Mouse (Mus musculus): ENCODE measurements at regions not wholly inside any gene's neighbourhood (a gene's known extent, or its start where the extent isn't known, plus 50 kb on each side); places are given as distances from the start of the nearest gene placed in this dataset.

DNA sequence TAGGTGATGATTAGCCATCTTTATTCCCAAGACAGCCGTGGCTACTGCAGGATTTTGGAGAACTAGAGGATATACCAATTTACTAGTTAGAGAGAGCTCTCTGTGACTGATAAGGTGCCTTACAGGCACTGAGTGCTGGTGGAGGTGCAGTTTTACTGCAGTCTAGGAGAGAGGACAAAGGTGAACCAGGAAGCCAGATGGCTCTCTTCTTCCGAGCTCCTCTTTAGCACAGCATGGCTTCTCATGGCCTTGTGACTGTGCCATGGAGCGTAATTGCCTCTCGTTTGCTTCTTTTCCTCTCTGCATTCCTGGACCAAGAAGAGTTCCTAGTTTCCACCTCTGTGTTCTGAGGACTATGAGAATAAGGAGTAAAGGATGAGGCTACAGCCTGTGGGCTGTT lies 100.2 kb upstream of the Gadd45a start:
- Histone ChIP-seq H3K4me1 (replicated peaks; ENCODE audit: control insufficient read depth, insufficient read depth, low read length) (peaks cover 22% of the 10 kb centered on the region), H3K36me3 (ENCODE audit: control insufficient read depth, insufficient read depth) (no peaks in the 10 kb centered on the region), H3K27me3 (replicated peaks; ENCODE audit: control insufficient read depth, insufficient read depth, low read length) (no peaks in the 10 kb centered on the region), H3K4me2 (replicated peaks; ENCODE audit: low read depth) (0 out of 2 replicates have a peak overlapping the region, but pooled peaks have one; percentile 3), H3K27ac (ENCODE audit: low read depth, low read length) (peak overlapping the region; percentile 65), H3K9ac (ENCODE audit: low read depth, low read length) (no peak overlapping the region), H3K9me3 (ENCODE audit: control insufficient read depth) (no peaks in the 10 kb centered on the region), H3K4me3 (ENCODE audit: low read depth, low read length) (no peak overlapping the region)
- peak; percentile 65 for ATAC-seq
- 41% methylated on average over 4 of the region's 4 CpGs for WGBS
- no peak for TF ChIP-seq CTCF (IDR thresholded peaks at IDR 0.05; ENCODE audit: low read depth)

DNA sequence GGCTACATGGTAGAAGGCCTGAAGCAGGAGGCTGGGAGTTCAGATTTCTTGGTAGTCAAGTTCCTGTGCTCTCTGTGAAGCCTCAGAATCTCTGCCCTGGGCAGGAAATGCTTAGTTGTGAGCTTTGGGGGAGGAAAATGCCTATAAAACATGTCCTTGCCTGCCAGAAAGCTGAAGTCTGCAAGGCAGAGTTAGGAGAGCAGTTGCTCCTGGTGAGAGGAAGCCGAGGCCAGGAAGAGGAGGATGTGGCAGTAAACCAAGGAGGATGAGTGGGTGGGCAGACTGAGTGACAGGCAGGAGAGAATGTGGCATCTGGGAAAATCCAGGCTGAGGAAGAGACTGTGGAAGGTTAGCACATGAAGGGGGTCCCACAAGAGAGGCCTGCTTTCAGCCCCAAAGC lies 97.7 kb upstream of the Gadd45a start:
- H3K27ac ChIP-seq (ENCODE audit: low read depth, low read length) = no peak overlapping the region
- WGBS = 69% methylated on average over 1 of the region's 1 CpGs

DNA sequence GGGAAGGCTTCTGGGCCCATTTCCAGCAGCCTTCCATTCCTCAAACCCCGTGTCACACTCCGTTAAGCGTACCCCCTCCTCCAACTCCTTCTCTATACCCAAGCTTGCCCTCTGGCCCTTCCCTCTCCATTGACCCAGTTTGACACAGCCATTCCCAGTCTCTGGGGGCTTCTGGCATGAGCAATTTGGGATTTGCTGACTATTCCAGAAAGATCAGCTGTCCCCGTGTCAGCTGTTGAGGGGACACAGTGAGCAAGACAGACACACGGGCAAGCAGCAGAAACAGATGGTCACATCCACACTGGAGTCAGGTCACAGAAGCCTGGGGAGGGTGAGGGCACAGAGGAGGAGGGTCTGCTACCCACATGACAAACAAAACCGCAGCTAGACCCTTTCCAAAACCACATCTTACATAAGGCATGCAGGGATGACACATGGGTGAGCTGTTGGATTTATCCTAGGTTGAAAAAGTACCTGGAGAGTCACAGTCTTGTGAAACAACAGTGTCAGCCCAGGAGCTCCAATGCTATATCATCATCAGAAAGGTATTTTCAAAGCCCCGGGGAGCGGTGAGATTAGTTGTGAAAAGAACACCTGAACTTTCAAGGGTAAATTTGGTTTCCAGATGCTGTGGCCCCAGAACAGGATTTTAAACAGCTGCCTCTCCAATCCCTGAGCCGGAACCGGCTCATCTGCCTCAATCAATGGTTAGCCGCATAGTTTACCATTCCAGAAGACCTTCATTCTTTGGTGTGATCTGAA lies 93.5 kb upstream of the Gadd45a start:
- Histone ChIP-seq H3K4me2 (replicated peaks; ENCODE audit: low read depth) (no peak overlapping the region), H3K27ac (ENCODE audit: low read depth, low read length) (no peak overlapping the region), H3K27me3 (replicated peaks; ENCODE audit: control insufficient read depth, insufficient read depth, low read length) (no peaks in the 10 kb centered on the region), H3K9ac (ENCODE audit: low read depth, low read length) (no peak overlapping the region), H3K9me3 (ENCODE audit: control insufficient read depth) (no peaks in the 10 kb centered on the region), H3K36me3 (ENCODE audit: control insufficient read depth, insufficient read depth) (no peaks in the 10 kb centered on the region), H3K4me1 (replicated peaks; ENCODE audit: control insufficient read depth, insufficient read depth, low read length) (no peaks in the 10 kb centered on the region; the same call in 1 of the 2 replicates), H3K4me3 (ENCODE audit: low read depth, low read length) (no peak overlapping the region)
- WGBS = 87% methylated on average over 11 of the region's 11 CpGs
- no peak for TF ChIP-seq CTCF (IDR thresholded peaks at IDR 0.05; ENCODE audit: low read depth)
- no peak for ATAC-seq

More for the DNA sequence above, 97.7 kb upstream of the Gadd45a start:
- H3K4me1 ChIP-seq (replicated peaks; ENCODE audit: control insufficient read depth, insufficient read depth, low read length) = peaks cover 14% of the 10 kb centered on the region; the same call in 1 of the 2 replicates
- no peak for ATAC-seq
- TF ChIP-seq CTCF (IDR thresholded peaks at IDR 0.05; ENCODE audit: low read depth) = no peak
- H3K4me3 ChIP-seq (ENCODE audit: low read depth, low read length) = no peak overlapping the region
- no peaks in the 10 kb centered on the region for H3K9me3 ChIP-seq (ENCODE audit: control insufficient read depth)
- H3K9ac ChIP-seq (ENCODE audit: low read depth, low read length) = no peak overlapping the region
- no peak overlapping the region for H3K4me2 ChIP-seq (replicated peaks; ENCODE audit: low read depth)
- H3K27me3 ChIP-seq (replicated peaks; ENCODE audit: control insufficient read depth, insufficient read depth, low read length) = no peaks in the 10 kb centered on the region
- H3K36me3 ChIP-seq (ENCODE audit: control insufficient read depth, insufficient read depth) = no peaks in the 10 kb centered on the region

- ATAC-seq = no peak
- no peak overlapping the region for H3K4me3 ChIP-seq (ENCODE audit: low read depth, low read length)
- no peaks in the 10 kb centered on the region for H3K9me3 ChIP-seq (ENCODE audit: control insufficient read depth)
- no peak overlapping the region for H3K27ac ChIP-seq (ENCODE audit: low read depth, low read length)
- H3K4me2 ChIP-seq (replicated peaks; ENCODE audit: low read depth) = no peak overlapping the region
- H3K36me3 ChIP-seq (ENCODE audit: control insufficient read depth, insufficient read depth) = no peaks in the 10 kb centered on the region
- H3K9ac ChIP-seq (ENCODE audit: low read depth, low read length) = no peak overlapping the region
- H3K4me1 ChIP-seq (replicated peaks; ENCODE audit: control insufficient read depth, insufficient read depth, low read length) = no peaks in the 10 kb centered on the region; the same call in 1 of the 2 replicates
- WGBS = 93% methylated on average over 10 of the region's 10 CpGs
- H3K27me3 ChIP-seq (replicated peaks; ENCODE audit: control insufficient read depth, insufficient read depth, low read length) = no peaks in the 10 kb centered on the region
- no peak for TF ChIP-seq CTCF (IDR thresholded peaks at IDR 0.05; ENCODE audit: low read depth)
Observed at GRCm38 (mm10) chr6:67129626-67130025, 92.4 kb upstream of the Gadd45a start.

- TF ChIP-seq CTCF (IDR thresholded peaks at IDR 0.05; ENCODE audit: low read depth) = no peak
- no peak overlapping the region for H3K27ac ChIP-seq (ENCODE audit: low read depth, low read length)
- no peak overlapping the region for H3K9ac ChIP-seq (ENCODE audit: low read depth, low read length)
- no peaks in the 10 kb centered on the region for H3K36me3 ChIP-seq (ENCODE audit: control insufficient read depth, insufficient read depth)
- no peak overlapping the region for H3K4me3 ChIP-seq (ENCODE audit: low read depth, low read length)
- H3K4me2 ChIP-seq (replicated peaks; ENCODE audit: low read depth) = no peak overlapping the region
- no peak for ATAC-seq
- H3K9me3 ChIP-seq (ENCODE audit: control insufficient read depth) = no peaks in the 10 kb centered on the region
- H3K27me3 ChIP-seq (replicated peaks; ENCODE audit: control insufficient read depth, insufficient read depth, low read length) = no peaks in the 10 kb centered on the region
- WGBS = 54% methylated on average over 16 of the region's 16 CpGs
- H3K4me1 ChIP-seq (replicated peaks; ENCODE audit: control insufficient read depth, insufficient read depth, low read length) = no peaks in the 10 kb centered on the region; the same call in 1 of the 2 replicates
Observed at GRCm38 (mm10) chr6:67128503-67129463, 91.5 kb upstream of the Gadd45a start.

DNA sequence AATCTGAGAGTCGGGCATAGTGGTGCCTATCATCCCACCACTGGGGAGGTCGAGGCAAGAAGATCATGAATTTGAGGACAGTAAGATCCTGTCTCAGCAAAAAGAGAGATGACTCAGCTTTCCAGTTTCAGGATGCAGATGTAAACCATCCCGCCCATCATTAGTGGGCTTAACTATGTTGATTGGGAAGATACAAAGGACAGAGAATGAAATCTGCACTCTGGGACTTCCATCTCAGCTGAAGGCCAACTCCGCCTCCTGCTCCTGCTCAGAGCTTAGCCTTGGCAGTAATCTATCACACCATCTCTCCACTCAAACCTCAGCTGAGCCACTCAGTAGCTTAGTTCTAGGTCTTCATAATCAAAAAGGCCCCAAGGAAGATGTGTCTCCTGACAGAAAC lies 90.5 kb upstream of the Gadd45a start:
- no peak overlapping the region for H3K9ac ChIP-seq (ENCODE audit: low read depth, low read length)
- no peak overlapping the region for H3K27ac ChIP-seq (ENCODE audit: low read depth, low read length)
- no peaks in the 10 kb centered on the region for H3K27me3 ChIP-seq (replicated peaks; ENCODE audit: control insufficient read depth, insufficient read depth, low read length)
- TF ChIP-seq CTCF (IDR thresholded peaks at IDR 0.05; ENCODE audit: low read depth) = no peak
- no peak overlapping the region for H3K4me3 ChIP-seq (ENCODE audit: low read depth, low read length)
- no peaks in the 10 kb centered on the region for H3K9me3 ChIP-seq (ENCODE audit: control insufficient read depth)
- H3K36me3 ChIP-seq (ENCODE audit: control insufficient read depth, insufficient read depth) = no peaks in the 10 kb centered on the region
- no peak for ATAC-seq
- 83% methylated on average over 4 of the region's 4 CpGs for WGBS
- H3K4me1 ChIP-seq (replicated peaks; ENCODE audit: control insufficient read depth, insufficient read depth, low read length) = no peaks in the 10 kb centered on the region; the same call in 1 of the 2 replicates
- no peak overlapping the region for H3K4me2 ChIP-seq (replicated peaks; ENCODE audit: low read depth)
